Mouse (Mus musculus) gastrocnemius, postnatal 14 days (tissue): ENCODE measurements at regions not wholly inside any gene's neighbourhood (a gene's known extent, or its start where the extent isn't known, plus 50 kb on each side); places are given as distances from the start of the nearest gene placed in this dataset.
A peak's percentile ranks its signal among the peaks of the same experiment; 100 is the strongest.

Source experiments
- DNase-seq: peaks from one replicate; pipeline ENCODE4 v3.0.0; 2021; ENCODE audit warnings: mixed read lengths
- intact Hi-C: fragments of 180-260 bp; cut with DNase I; formaldehyde crosslinking; loops from one replicate; pipeline ENCODE4 v1.15.1; 2025; ENCODE audit warnings: low total_unique reads

- intact Hi-C loops: no loop called here
- DNase-seq: peak; percentile 53
Observed at GRCm38 (mm10) chr1:137656900-137657458, 518.5 kb downstream of the Ptprc start.

- no peak for DNase-seq
- intact Hi-C loops: no loop called here
Observed at GRCm38 (mm10) chr1:137654171-137654570, 521.3 kb downstream of the Ptprc start.

- DNase-seq: peak; percentile 10
- intact Hi-C loops: no loop called here
Observed at GRCm38 (mm10) chr1:137653495-137653894, 522.0 kb downstream of the Ptprc start.

- DNase-seq: no peak
- intact Hi-C loops: no loop called here
Observed at GRCm38 (mm10) chr1:137650629-137651028, 524.9 kb downstream of the Ptprc start.

- no peak for DNase-seq
Observed at GRCm38 (mm10) chr1:137650082-137650481, 525.4 kb downstream of the Ptprc start.

GRCm38 (mm10) chr1:137648832-137649231 is 526.7 kb downstream of the Ptprc start:
- intact Hi-C loops: no loop called here
- no peak for DNase-seq

More at GRCm38 (mm10) chr1:137650082-137650481, 525.4 kb downstream of the Ptprc start:
- intact Hi-C loops: no loop called here

- intact Hi-C loops: no loop called here
- DNase-seq: peak; percentile 3
Observed at GRCm38 (mm10) chr1:137644601-137645040, 530.9 kb downstream of the Ptprc start.

- intact Hi-C loops: no loop called here
- no peak for DNase-seq
Observed at GRCm38 (mm10) chr1:137643508-137643907, 532.0 kb downstream of the Ptprc start.

GRCm38 (mm10) chr1:137640848-137641247 is 534.7 kb downstream of the Ptprc start:
- intact Hi-C loops: no loop called here
- no peak for DNase-seq

- DNase-seq: no peak
- intact Hi-C loops: no loop called here
Observed at GRCm38 (mm10) chr1:137636947-137637346, 538.6 kb downstream of the Ptprc start.

GRCm38 (mm10) chr1:137636321-137636944 is 539.1 kb downstream of the Ptprc start:
- intact Hi-C loops: no loop called here
- no peak for DNase-seq

GRCm38 (mm10) chr1:137635781-137636180 is 539.7 kb downstream of the Ptprc start:
- DNase-seq: no peak
- intact Hi-C loops: no loop called here

- DNase-seq: no peak
- intact Hi-C loops: no loop called here
Observed at GRCm38 (mm10) chr1:137631546-137631945, 544.0 kb downstream of the Ptprc start.

- intact Hi-C loops: no loop called here
- no peak for DNase-seq
Observed at GRCm38 (mm10) chr1:137620672-137621071, 554.8 kb downstream of the Ptprc start.

- DNase-seq: no peak
- intact Hi-C loops: no loop called here
Observed at GRCm38 (mm10) chr1:137618231-137618630, 557.3 kb downstream of the Ptprc start.

- no peak for DNase-seq
- intact Hi-C loops: no loop called here
Observed at GRCm38 (mm10) chr1:137617513-137617912, 558.0 kb downstream of the Ptprc start.

GRCm38 (mm10) chr1:137606716-137607115 is 568.8 kb downstream of the Ptprc start:
- intact Hi-C loops: no loop called here
- no peak for DNase-seq

- intact Hi-C loops: no loop called here
- no peak for DNase-seq
Observed at GRCm38 (mm10) chr1:137605890-137606663, 569.4 kb downstream of the Ptprc start.

GRCm38 (mm10) chr1:137593732-137594131 is 581.8 kb downstream of the Ptprc start:
- intact Hi-C loops: no loop called here
- DNase-seq: no peak

- no peak for DNase-seq
- intact Hi-C loops: no loop called here
Observed at GRCm38 (mm10) chr1:137591891-137592290, 583.6 kb downstream of the Ptprc start.

GRCm38 (mm10) chr1:137591295-137591694 is 584.2 kb downstream of the Ptprc start:
- peak; percentile 36 for DNase-seq
- intact Hi-C loops: no loop called here
